Mouse (Mus musculus): ENCODE measurements around the gene Foxc2. TPM values are rescaled to one million over a fixed set of nuclear protein-coding genes. Genes with fewer than 3 reads are reported as not detected.

The Foxc2 gene
- polyA plus RNA-seq, 1 experiment from 2014 or later, result 7.0 TPM

DNA sequence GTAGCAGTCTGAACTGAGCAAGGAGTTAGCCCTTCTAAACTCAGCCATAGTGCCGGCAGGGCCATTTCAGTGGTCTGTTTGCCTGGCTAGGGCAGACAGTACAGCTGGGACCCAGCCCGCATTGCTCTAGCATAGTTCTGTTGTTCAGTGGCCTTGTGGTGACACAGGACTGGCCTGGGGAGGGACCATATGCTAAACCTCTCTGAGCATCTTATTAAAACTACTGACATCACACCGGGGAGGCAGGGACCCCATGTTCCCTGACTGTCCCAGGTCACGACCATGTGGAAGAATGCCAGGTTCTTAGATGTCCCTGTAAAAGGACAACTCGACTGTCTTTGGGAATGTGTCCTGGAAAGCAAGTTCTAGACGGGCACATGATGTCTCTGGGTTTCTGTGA, 23.8 kb upstream of the Foxc2 start:
- ATAC-seq (ENCODE audit: low FRiP score), result peak; percentile 41; the same call in 1 of the 2 replicates
- Histone ChIP-seq H3K9me3 (ENCODE audit: control insufficient read depth, low read length) (no peaks in the 10 kb centered on the region), H3K4me1 (ENCODE audit: control insufficient read depth, insufficient read depth, low read length) (no peaks in the 10 kb centered on the region), H3K36me3 (ENCODE audit: control insufficient read depth, insufficient read depth, low read length) (0 out of 2 replicates have a peak, but pooled peaks cover 1% of the 10 kb centered on the region), H3K4me3 (ENCODE audit: low read depth, low read length) (no peak overlapping the region), H3K4me2 (no peak overlapping the region), H3K27me3 (ENCODE audit: control insufficient read depth, insufficient read depth, low read length) (peaks cover 58% of the 10 kb centered on the region), H3K9ac (ENCODE audit: low read length) (no peak overlapping the region), H3K27ac (ENCODE audit: low read depth, low read length) (no peak overlapping the region)
- DNase-seq (ENCODE audit: low spot score, missing footprints), result peak; percentile 88
- whole genome bisulfite sequencing, result 36% methylated on average over 6 of the region's 6 CpGs

DNA sequence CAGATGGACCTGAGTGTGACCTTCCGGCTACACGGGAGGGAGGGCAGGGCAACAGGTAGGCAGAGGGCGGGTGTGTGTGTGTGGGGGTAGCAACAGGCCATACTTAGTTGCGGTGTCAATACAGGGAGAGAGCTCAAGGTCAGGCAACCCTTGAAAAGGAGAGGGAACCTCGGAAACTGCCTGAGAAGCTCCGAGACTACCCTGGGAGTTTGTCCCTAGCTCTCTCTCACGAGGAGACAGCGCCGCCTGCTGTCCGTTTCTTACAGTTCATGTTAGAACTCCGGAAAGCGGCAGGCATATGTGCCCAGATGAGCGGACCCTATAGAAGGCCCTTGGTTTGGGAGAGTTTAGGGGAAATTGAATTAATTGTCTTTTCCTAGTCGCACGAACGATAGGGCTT, 23.3 kb upstream of the Foxc2 start:
- DNase-seq (ENCODE audit: low spot score, missing footprints) (peak; percentile 99), ATAC-seq (ENCODE audit: low FRiP score) (peak; percentile 66)
- H3K9ac ChIP-seq (ENCODE audit: low read length), result no peak overlapping the region
- WGBS, result 3% methylated on average over 16 of the region's 16 CpGs
- H3K36me3 ChIP-seq (ENCODE audit: control insufficient read depth, insufficient read depth, low read length), result 0 out of 2 replicates have a peak, but pooled peaks cover 2% of the 10 kb centered on the region
- H3K4me2 ChIP-seq, result no peak overlapping the region
- no peak overlapping the region for H3K27ac ChIP-seq (ENCODE audit: low read depth, low read length)
- no peak overlapping the region for H3K4me3 ChIP-seq (ENCODE audit: low read depth, low read length)
- peaks cover 53% of the 10 kb centered on the region for H3K27me3 ChIP-seq (ENCODE audit: control insufficient read depth, insufficient read depth, low read length)
- no peaks in the 10 kb centered on the region for H3K9me3 ChIP-seq (ENCODE audit: control insufficient read depth, low read length)
- no peaks in the 10 kb centered on the region for H3K4me1 ChIP-seq (ENCODE audit: control insufficient read depth, insufficient read depth, low read length)

- peak; percentile 86 for DNase-seq (ENCODE audit: low spot score, missing footprints)
- ATAC-seq (ENCODE audit: low FRiP score), result no peak
- Histone ChIP-seq H3K9me3 (ENCODE audit: control insufficient read depth, low read length) (no peaks in the 10 kb centered on the region), H3K27me3 (ENCODE audit: control insufficient read depth, insufficient read depth, low read length) (peaks cover 46% of the 10 kb centered on the region), H3K4me3 (ENCODE audit: low read depth, low read length) (no peak overlapping the region), H3K4me1 (ENCODE audit: control insufficient read depth, insufficient read depth, low read length) (no peaks in the 10 kb centered on the region), H3K9ac (ENCODE audit: low read length) (no peak overlapping the region), H3K4me2 (no peak overlapping the region), H3K27ac (ENCODE audit: low read depth, low read length) (no peak overlapping the region), H3K36me3 (ENCODE audit: control insufficient read depth, insufficient read depth, low read length) (peaks cover 2% of the 10 kb centered on the region; the same call in 1 of the 2 replicates)
- WGBS, result 69% methylated on average over 6 of the region's 6 CpGs
Observed at GRCm38 (mm10) chr8:121093496-121093895, 22.5 kb upstream of the Foxc2 start.

- Histone ChIP-seq H3K4me2 (no peak overlapping the region), H3K9me3 (ENCODE audit: control insufficient read depth, low read length) (no peaks in the 10 kb centered on the region), H3K27me3 (ENCODE audit: control insufficient read depth, insufficient read depth, low read length) (no peaks in the 10 kb centered on the region), H3K36me3 (ENCODE audit: control insufficient read depth, insufficient read depth, low read length) (peaks cover 11% of the 10 kb centered on the region), H3K4me3 (ENCODE audit: low read depth, low read length) (no peak overlapping the region), H3K27ac (ENCODE audit: low read depth, low read length) (no peak overlapping the region), H3K4me1 (ENCODE audit: control insufficient read depth, insufficient read depth, low read length) (peaks cover 8% of the 10 kb centered on the region), H3K9ac (ENCODE audit: low read length) (no peak overlapping the region)
- peak; percentile 99 for DNase-seq (ENCODE audit: low spot score, missing footprints)
- 49% methylated on average over 17 of the region's 17 CpGs for whole genome bisulfite sequencing
- ATAC-seq (ENCODE audit: low FRiP score), result peak; percentile 36; the same call in 1 of the 2 replicates
Observed at GRCm38 (mm10) chr8:121104049-121104818, 11.7 kb upstream of the Foxc2 start.

GRCm38 (mm10) chr8:121107668-121108656, 8.0 kb upstream of the Foxc2 start, which contains the start of gene Mthfsd:
Gene Mthfsd (minus strand): TSS chr8:121108392.
- 1% methylated on average over 75 of the region's 75 CpGs for WGBS
- H3K27me3 ChIP-seq (ENCODE audit: control insufficient read depth, insufficient read depth, low read length), result peaks cover 6% of the 10 kb centered on the region

GRCm38 (mm10) chr8:121108657-121109056, 7.3 kb upstream of the Foxc2 start:
- H3K4me1 ChIP-seq (ENCODE audit: control insufficient read depth, insufficient read depth, low read length), result peaks cover 10% of the 10 kb centered on the region
- H3K4me2 ChIP-seq, result peak overlapping the region; percentile 92
- ATAC-seq (ENCODE audit: low FRiP score), result no peak
- no peak overlapping the region for H3K27ac ChIP-seq (ENCODE audit: low read depth, low read length)
- 15% methylated on average over 5 of the region's 5 CpGs for WGBS
- H3K27me3 ChIP-seq (ENCODE audit: control insufficient read depth, insufficient read depth, low read length), result peaks cover 10% of the 10 kb centered on the region
- H3K9ac ChIP-seq (ENCODE audit: low read length), result peak overlapping the region; percentile 89
- no peaks in the 10 kb centered on the region for H3K36me3 ChIP-seq (ENCODE audit: control insufficient read depth, insufficient read depth, low read length)
- H3K4me3 ChIP-seq (ENCODE audit: low read depth, low read length), result peak overlapping the region; percentile 85
- no peak for DNase-seq (ENCODE audit: low spot score, missing footprints)
- H3K9me3 ChIP-seq (ENCODE audit: control insufficient read depth, low read length), result no peaks in the 10 kb centered on the region

More at GRCm38 (mm10) chr8:121107668-121108656, 8.0 kb upstream of the Foxc2 start, which contains the start of gene Mthfsd:
- Histone ChIP-seq H3K36me3 (ENCODE audit: control insufficient read depth, insufficient read depth, low read length) (no peaks in the 10 kb centered on the region), H3K4me1 (ENCODE audit: control insufficient read depth, insufficient read depth, low read length) (peaks cover 8% of the 10 kb centered on the region), H3K4me3 (ENCODE audit: low read depth, low read length) (peak within 1 kb of the TSS; percentile 85), H3K4me2 (peak within 1 kb of the TSS; percentile 92), H3K9me3 (ENCODE audit: control insufficient read depth, low read length) (no peaks in the 10 kb centered on the region), H3K9ac (ENCODE audit: low read length) (peak within 1 kb of the TSS; percentile 89), H3K27ac (ENCODE audit: low read depth, low read length) (peak within 1 kb of the TSS; percentile 54)
- DNase-seq (ENCODE audit: low spot score, missing footprints) (peak; percentile 100), ATAC-seq (ENCODE audit: low FRiP score) (peak; percentile 92)

GRCm38 (mm10) chr8:121111145-121111907, 4.6 kb upstream of the Foxc2 start:
- Histone ChIP-seq H3K9me3 (ENCODE audit: control insufficient read depth, low read length) (no peaks in the 10 kb centered on the region), H3K4me3 (ENCODE audit: low read depth, low read length) (no peak overlapping the region), H3K4me2 (no peak overlapping the region), H3K27me3 (ENCODE audit: control insufficient read depth, insufficient read depth, low read length) (peaks cover 36% of the 10 kb centered on the region), H3K9ac (ENCODE audit: low read length) (no peak overlapping the region), H3K4me1 (ENCODE audit: control insufficient read depth, insufficient read depth, low read length) (peaks cover 14% of the 10 kb centered on the region), H3K36me3 (ENCODE audit: control insufficient read depth, insufficient read depth, low read length) (no peaks in the 10 kb centered on the region), H3K27ac (ENCODE audit: low read depth, low read length) (no peak overlapping the region)
- no peak for DNase-seq (ENCODE audit: low spot score, missing footprints)
- 52% methylated on average over 7 of the region's 7 CpGs for WGBS
- ATAC-seq (ENCODE audit: low FRiP score), result no peak

DNA sequence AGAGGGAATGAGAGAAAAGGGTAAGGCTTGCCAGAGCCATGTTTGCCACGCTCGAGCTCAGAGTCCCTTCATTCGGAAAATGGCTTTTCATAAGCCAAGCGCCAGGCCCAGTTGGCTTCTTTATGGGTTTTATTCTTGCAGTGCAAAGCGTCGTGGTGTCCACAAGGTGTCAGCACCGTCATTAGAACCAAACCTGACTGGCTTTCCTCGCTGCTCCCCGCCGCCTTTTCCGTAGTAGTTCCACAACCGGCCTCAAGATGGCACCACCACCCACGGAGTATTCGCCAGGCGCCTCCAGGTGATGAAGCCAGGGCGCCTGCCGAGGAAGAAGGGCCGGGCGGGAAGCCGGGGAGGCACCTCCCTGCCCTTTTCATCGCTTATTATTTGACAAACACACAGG, 2.7 kb upstream of the Foxc2 start:
- no peak overlapping the region for H3K4me3 ChIP-seq (ENCODE audit: low read depth, low read length)
- H3K27ac ChIP-seq (ENCODE audit: low read depth, low read length), result no peak overlapping the region
- no peak overlapping the region for H3K4me2 ChIP-seq
- peaks cover 55% of the 10 kb centered on the region for H3K27me3 ChIP-seq (ENCODE audit: control insufficient read depth, insufficient read depth, low read length)
- ATAC-seq (ENCODE audit: low FRiP score) (peak; percentile 41; the same call in 1 of the 2 replicates), DNase-seq (ENCODE audit: low spot score, missing footprints) (peak; percentile 100)
- H3K4me1 ChIP-seq (ENCODE audit: control insufficient read depth, insufficient read depth, low read length), result peaks cover 14% of the 10 kb centered on the region
- WGBS, result 2% methylated on average over 21 of the region's 21 CpGs
- no peak overlapping the region for H3K9ac ChIP-seq (ENCODE audit: low read length)
- H3K9me3 ChIP-seq (ENCODE audit: control insufficient read depth, low read length), result no peaks in the 10 kb centered on the region; the same call in 1 of the 2 replicates
- H3K36me3 ChIP-seq (ENCODE audit: control insufficient read depth, insufficient read depth, low read length), result no peaks in the 10 kb centered on the region

Data from midbrain, embryonic 11.5 days (tissue).